Mouse (Mus musculus) liver, embryonic 14.5 days (tissue): ENCODE data around the gene Med19.
"Not testable (repeated sequence)": the region's sequence is repeated elsewhere in the genome, so short reads cannot be mapped to it uniquely, and the experiment has no call there.

Source experiments
- CTCF ChIP-seq: IDR thresholded peaks from 2 replicates; pipeline ENCODE4 v1.5.1; 2016; ENCODE audit warnings: antibody characterized with exemption, low read depth, control low read depth
- EP300 ChIP-seq: IDR thresholded peaks from 2 replicates; pipeline ENCODE4 v1.6.1; 2016; ENCODE audit warnings: antibody characterized with exemption, low read depth

GRCm38 (mm10) chr2:84671535-84671934 is 6.7 kb upstream of the Med19 start:
- TF ChIP-seq CTCF, EP300: not testable (repeated sequence)
